Mouse (Mus musculus) adrenal gland, postnatal 36 days (tissue): ENCODE data around the gene Aldh1a2. TPM values are rescaled to one million over a fixed set of nuclear protein-coding genes. Genes with fewer than 3 reads are reported as not detected.

Experiments
- DNase-seq, 2 experiments: peaks; one replicate each; pipeline ENCODE4 v3.0.0; 2021; ENCODE audit warnings: mixed read lengths in 1 of 2
- total RNA-seq, 2 experiments: library from RNA; stranded (reverse); gene quantifications; 2 replicates each; pipeline ENCODE4 v1.2.3; 2021

The Aldh1a2 gene
- total RNA-seq, 2 experiments from 2014 or later, result 65.6 to 79.0 TPM

- DNase-seq, result no peak
Observed at GRCm38 (mm10) chr9:71289810-71290209, 74.2 kb downstream of the Aldh1a2 start.

- DNase-seq, result no peak
Observed at GRCm38 (mm10) chr9:71290730-71291129, 75.1 kb downstream of the Aldh1a2 start.

GRCm38 (mm10) chr9:71295501-71295900 lies 79.9 kb downstream of the Aldh1a2 start:
- DNase-seq, result no peak

GRCm38 (mm10) chr9:71303594-71303993 lies 88.0 kb downstream of the Aldh1a2 start:
- DNase-seq, result no peak

- no peak for DNase-seq
Observed at GRCm38 (mm10) chr9:71307106-71307789, 91.7 kb downstream of the Aldh1a2 start.

- peak; percentile 11 to 14 for DNase-seq
Observed at GRCm38 (mm10) chr9:71315960-71316359, 100.4 kb downstream of the Aldh1a2 start.

- DNase-seq, result peak in 1 of 2 experiments; percentile 43
Observed at GRCm38 (mm10) chr9:71317096-71317920, 101.7 kb downstream of the Aldh1a2 start.

GRCm38 (mm10) chr9:71317921-71318241 lies 102.3 kb downstream of the Aldh1a2 start:
- DNase-seq, result no peak

- DNase-seq, result no peak
Observed at GRCm38 (mm10) chr9:71319776-71320175, 104.2 kb downstream of the Aldh1a2 start.

- peak; percentile 12 to 32 for DNase-seq
Observed at GRCm38 (mm10) chr9:71320246-71321155, 104.9 kb downstream of the Aldh1a2 start.

- no peak for DNase-seq
Observed at GRCm38 (mm10) chr9:71321436-71321835, 105.8 kb downstream of the Aldh1a2 start.

- DNase-seq, result no peak
Observed at GRCm38 (mm10) chr9:71321871-71322270, 106.3 kb downstream of the Aldh1a2 start.

GRCm38 (mm10) chr9:71323303-71323952 lies 107.8 kb downstream of the Aldh1a2 start:
- no peak for DNase-seq

GRCm38 (mm10) chr9:71324060-71324459 lies 108.5 kb downstream of the Aldh1a2 start:
- DNase-seq, result no peak

- DNase-seq, result no peak
Observed at GRCm38 (mm10) chr9:71326261-71326660, 110.7 kb downstream of the Aldh1a2 start.

GRCm38 (mm10) chr9:71331661-71332060 lies 116.1 kb downstream of the Aldh1a2 start:
- no peak for DNase-seq

GRCm38 (mm10) chr9:71336674-71337073 lies 121.1 kb downstream of the Aldh1a2 start:
- peak; percentile 14 to 22 for DNase-seq

- no peak for DNase-seq
Observed at GRCm38 (mm10) chr9:71337425-71337824, 121.8 kb downstream of the Aldh1a2 start.

- DNase-seq, result no peak
Observed at GRCm38 (mm10) chr9:71340116-71340515, 124.5 kb downstream of the Aldh1a2 start.
